Mouse (Mus musculus) small intestine, adult 2 months (tissue): ENCODE results near the gene Olfr921. TPM values are rescaled to one million over a fixed set of nuclear protein-coding genes. Genes with fewer than 3 reads are reported as not detected.

ENCODE experiments used
- H3K27ac ChIP-seq: fragments of 200-500 bp; 2 replicates; pipeline ENCODE4 v1.5.1; 2012; ENCODE audit warnings: low read depth, low read length, control low read depth, inconsistent platforms; ENCODE audit not compliant: insufficient read depth
- H3K27me3 ChIP-seq: fragments of 200-500 bp; 2 replicates; pipeline ENCODE4 v1.6.1; 2012; ENCODE audit warnings: mild to moderate bottlenecking, moderate library complexity, low read length, inconsistent platforms; ENCODE audit not compliant: control insufficient read depth, insufficient read depth
- H3K36me3 ChIP-seq: fragments of 200-500 bp; 2 replicates; pipeline ENCODE4 v1.6.1; 2012; ENCODE audit warnings: mild to moderate bottlenecking, low read length, control low read depth, inconsistent platforms; ENCODE audit not compliant: control insufficient read depth, insufficient read depth
- H3K4me1 ChIP-seq: fragments of 200-500 bp; 2 replicates; pipeline ENCODE4 v1.6.1; 2012; ENCODE audit warnings: low read length, inconsistent platforms, mixed read lengths; ENCODE audit not compliant: control insufficient read depth, insufficient read depth, insufficient read length
- H3K4me3 ChIP-seq: fragments of 200-500 bp; 2 replicates; pipeline ENCODE4 v1.5.1; 2012; ENCODE audit warnings: low read depth, mild to moderate bottlenecking, control low read depth, inconsistent platforms, low read length, moderate library complexity
- CTCF ChIP-seq: fragments of 200-500 bp; IDR thresholded peaks from 2 replicates; pipeline ENCODE4 v1.5.1; 2012; ENCODE audit warnings: low read depth, mild to moderate bottlenecking, control low read depth, inconsistent platforms, low read length, moderate library complexity, mixed read lengths; ENCODE audit not compliant: insufficient replicate concordance, insufficient read length; ENCODE audit errors: extremely low read depth
- POLR2A ChIP-seq: fragments of 200-500 bp; IDR thresholded peaks from 2 replicates; pipeline ENCODE4 v1.6.1; 2012; ENCODE audit warnings: low read depth, mild to moderate bottlenecking, control low read depth, inconsistent platforms, low read length, moderate library complexity
- WGBS: fragments of 180-500 bp; shearing (Covaris S2); methylation state at CpG from one replicate; pipeline ENCODE4 v1.1.7; 2018; 5-methylcytosine and 5-hydroxymethylcytosine counted together
- polyA plus RNA-seq: library from polyadenylated mRNA; depleted of rRNA; stranded (reverse); fragments of >200 nt; gene quantifications from 2 replicates; pipeline ENCODE4 v1.2.3, GENCODE M21; 2012; rRNA removed

The Olfr921 gene
- polyA plus RNA-seq = not detected in 2 replicates

- H3K4me1 ChIP-seq = no peaks in the 10 kb centered on the region
- TF ChIP-seq POLR2A (no peak), CTCF (no peak)
- H3K27ac ChIP-seq = no peak within 1 kb of the TSS
Observed at GRCm38 (mm10) chr9:38772768-38773167, at the start of gene Olfr921. TSS of gene Olfr921 (plus strand) at chr9:38773068.

GRCm38 (mm10) chr9:38724044-38724443 is 48.8 kb upstream of the Olfr921 start:
- TF ChIP-seq CTCF (no peak), POLR2A (no peak)
- H3K4me1 ChIP-seq = peaks cover 7% of the 10 kb centered on the region; the same call in 1 of the 2 replicates
- no peak overlapping the region for H3K27ac ChIP-seq
- H3K27me3 ChIP-seq = no peaks in the 10 kb centered on the region
- 93% methylated on average over 1 of the region's 1 CpGs for WGBS
- H3K36me3 ChIP-seq = peaks cover 36% of the 10 kb centered on the region
- H3K4me3 ChIP-seq = no peak overlapping the region

More at GRCm38 (mm10) chr9:38772768-38773167, at the start of gene Olfr921:
- Histone ChIP-seq H3K36me3 (no peaks in the 10 kb centered on the region), H3K4me3 (no peak within 1 kb of the TSS), H3K27me3 (no peaks in the 10 kb centered on the region)

GRCm38 (mm10) chr9:38728218-38728617 is 44.6 kb upstream of the Olfr921 start:
- H3K27ac ChIP-seq = no peak overlapping the region
- TF ChIP-seq CTCF = no peak
- no peak for TF ChIP-seq POLR2A
- H3K4me3 ChIP-seq = no peak overlapping the region
- peaks cover 41% of the 10 kb centered on the region for H3K36me3 ChIP-seq
- WGBS = 83% methylated on average over 3 of the region's 3 CpGs
- no peaks in the 10 kb centered on the region for H3K4me1 ChIP-seq
- no peaks in the 10 kb centered on the region for H3K27me3 ChIP-seq

- no peak overlapping the region for H3K4me3 ChIP-seq
- 92% methylated on average over 1 of the region's 1 CpGs for WGBS
- H3K4me1 ChIP-seq = no peaks in the 10 kb centered on the region
- peaks cover 22% of the 10 kb centered on the region for H3K36me3 ChIP-seq
- no peaks in the 10 kb centered on the region for H3K27me3 ChIP-seq
- TF ChIP-seq POLR2A (no peak), CTCF (no peak)
- H3K27ac ChIP-seq = no peak overlapping the region
Observed at GRCm38 (mm10) chr9:38741408-38741807, 31.5 kb upstream of the Olfr921 start.

GRCm38 (mm10) chr9:38744619-38745315 is 28.1 kb upstream of the Olfr921 start:
- no peak for TF ChIP-seq POLR2A
- no peak for TF ChIP-seq CTCF
- H3K36me3 ChIP-seq = peaks cover 14% of the 10 kb centered on the region
- 92% methylated on average over 4 of the region's 4 CpGs for WGBS

GRCm38 (mm10) chr9:38751999-38752398 is 20.9 kb upstream of the Olfr921 start, which contains the start of gene Olfr920:
TSS of gene Olfr920 (plus strand) at chr9:38752299.
- H3K4me3 ChIP-seq = no peak within 1 kb of the TSS
- WGBS = 100% methylated on average over 1 of the region's 1 CpGs
- H3K4me1 ChIP-seq = no peaks in the 10 kb centered on the region
- H3K27ac ChIP-seq = no peak within 1 kb of the TSS
- H3K36me3 ChIP-seq = no peaks in the 10 kb centered on the region
- H3K27me3 ChIP-seq = no peaks in the 10 kb centered on the region
- TF ChIP-seq CTCF (no peak), POLR2A (no peak)

More at GRCm38 (mm10) chr9:38744619-38745315, 28.1 kb upstream of the Olfr921 start:
- H3K27ac ChIP-seq = no peak overlapping the region
- no peak overlapping the region for H3K4me3 ChIP-seq
- no peaks in the 10 kb centered on the region for H3K27me3 ChIP-seq
- no peaks in the 10 kb centered on the region for H3K4me1 ChIP-seq

- Histone ChIP-seq H3K4me1 (no peaks in the 10 kb centered on the region), H3K4me3 (no peak overlapping the region), H3K36me3 (no peaks in the 10 kb centered on the region), H3K27ac (no peak overlapping the region), H3K27me3 (no peaks in the 10 kb centered on the region)
- WGBS = 81% methylated on average over 2 of the region's 2 CpGs
- TF ChIP-seq CTCF = no peak
- no peak for TF ChIP-seq POLR2A
Observed at GRCm38 (mm10) chr9:38792689-38793088, 19.8 kb downstream of the Olfr921 start.

GRCm38 (mm10) chr9:38805696-38806095 is 32.8 kb downstream of the Olfr921 start:
- H3K4me3 ChIP-seq = no peak overlapping the region
- no peaks in the 10 kb centered on the region for H3K27me3 ChIP-seq
- H3K4me1 ChIP-seq = no peaks in the 10 kb centered on the region
- no peaks in the 10 kb centered on the region for H3K36me3 ChIP-seq
- no peak overlapping the region for H3K27ac ChIP-seq
- no peak for TF ChIP-seq CTCF
- no peak for TF ChIP-seq POLR2A
